Mouse (Mus musculus): ENCODE data around the gene Tgfbr3. TPM values are rescaled to one million over a fixed set of nuclear protein-coding genes. Genes with fewer than 3 reads are reported as not detected.
"Not testable (repeated sequence)": the region's sequence is repeated elsewhere in the genome, so short reads cannot be mapped to it uniquely, and the experiment has no call there.

The Tgfbr3 gene
- total RNA-seq, 2 experiments from 2014 or later = 214 to 231 TPM

DNA sequence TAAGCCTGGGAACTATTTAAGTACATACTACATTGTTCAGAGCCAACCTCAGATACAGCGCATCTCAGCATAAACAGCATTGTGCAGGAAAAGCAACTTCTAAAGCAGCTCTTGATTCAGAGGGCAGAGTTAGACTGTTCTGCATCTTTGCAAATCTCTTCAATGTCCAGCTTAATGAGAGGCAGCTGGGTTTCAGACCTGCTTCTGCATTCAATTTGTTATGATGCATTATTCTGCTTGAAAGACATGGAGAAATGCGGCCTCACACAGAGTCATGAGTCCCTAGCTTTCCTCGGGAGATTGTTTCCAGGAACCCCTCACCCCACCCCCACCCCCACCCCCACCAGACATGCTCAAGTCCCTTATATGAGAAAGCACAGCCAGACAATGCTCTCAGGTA is 41.6 kb downstream of the Tgfbr3 start:
- DNase-seq (ENCODE audit: low spot score in 2 of 2) = no peak

DNA sequence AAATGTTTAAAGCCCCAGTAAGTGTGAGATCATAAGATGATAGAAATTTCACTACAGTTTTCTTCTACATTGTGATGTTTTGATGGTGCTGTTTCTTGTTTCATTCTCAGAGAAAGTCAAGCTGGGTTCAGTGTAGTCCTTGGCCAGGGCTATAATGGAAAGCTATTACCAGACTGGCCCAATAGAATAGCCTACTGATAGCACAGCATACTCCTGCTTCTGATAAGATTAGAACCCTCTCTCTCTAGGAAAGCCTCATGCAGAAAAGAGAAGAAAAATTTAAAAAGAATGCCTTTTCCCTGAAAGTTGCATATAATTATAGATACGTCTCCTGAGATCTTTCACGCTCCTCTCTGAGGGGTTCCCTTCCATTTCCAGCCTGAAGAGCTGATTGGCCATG is 46.0 kb downstream of the Tgfbr3 start:
- DNase-seq (ENCODE audit: low spot score in 2 of 2) = no peak

DNA sequence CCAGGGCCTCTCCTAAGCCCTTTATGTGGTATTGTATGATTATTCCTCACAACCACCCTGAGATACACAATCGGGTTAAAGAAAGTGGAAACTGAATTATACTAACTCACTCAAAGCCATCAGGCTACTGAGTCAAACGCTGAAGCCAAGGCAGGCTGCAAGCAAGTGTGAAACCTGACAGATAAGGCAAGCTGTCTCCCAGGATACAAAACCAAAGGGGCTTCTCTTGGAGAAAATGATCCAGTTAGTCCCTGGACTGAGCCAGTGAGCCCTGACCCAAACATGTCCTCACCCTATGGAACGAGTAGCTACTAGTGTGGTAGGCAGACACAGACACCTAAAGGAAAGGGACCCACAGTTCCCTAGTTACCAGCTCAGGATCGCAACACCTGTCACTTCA is 46.4 kb downstream of the Tgfbr3 start:
- no peak for DNase-seq (ENCODE audit: low spot score in 2 of 2)

DNA sequence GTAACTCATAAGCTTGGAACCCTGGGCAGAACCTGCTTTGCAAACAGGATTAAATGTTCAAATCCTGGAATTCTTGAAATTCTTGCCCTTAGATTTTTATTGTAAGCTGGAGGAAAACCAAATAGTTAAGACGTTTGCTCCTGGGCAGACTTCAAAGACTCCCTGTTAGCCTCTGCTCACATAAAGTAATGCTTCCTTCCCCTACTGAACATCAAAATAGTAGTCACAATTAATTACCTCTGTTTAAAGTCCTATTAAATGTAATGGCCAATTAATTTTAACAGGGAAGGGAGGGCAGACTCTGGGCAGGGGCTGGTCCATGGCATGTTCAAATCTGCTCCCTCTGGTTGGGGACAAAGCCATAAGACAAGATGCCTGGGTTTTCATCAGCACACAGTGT is 49.2 kb downstream of the Tgfbr3 start:
- DNase-seq (ENCODE audit: low spot score in 2 of 2) = no peak

- no peak for DNase-seq (ENCODE audit: low spot score in 2 of 2)
Measured at GRCm38 (mm10) chr5:107237971-107238426, 51.4 kb downstream of the Tgfbr3 start.

GRCm38 (mm10) chr5:107236975-107237374 is 52.5 kb downstream of the Tgfbr3 start:
- DNase-seq (ENCODE audit: low spot score in 2 of 2) = no peak

DNA sequence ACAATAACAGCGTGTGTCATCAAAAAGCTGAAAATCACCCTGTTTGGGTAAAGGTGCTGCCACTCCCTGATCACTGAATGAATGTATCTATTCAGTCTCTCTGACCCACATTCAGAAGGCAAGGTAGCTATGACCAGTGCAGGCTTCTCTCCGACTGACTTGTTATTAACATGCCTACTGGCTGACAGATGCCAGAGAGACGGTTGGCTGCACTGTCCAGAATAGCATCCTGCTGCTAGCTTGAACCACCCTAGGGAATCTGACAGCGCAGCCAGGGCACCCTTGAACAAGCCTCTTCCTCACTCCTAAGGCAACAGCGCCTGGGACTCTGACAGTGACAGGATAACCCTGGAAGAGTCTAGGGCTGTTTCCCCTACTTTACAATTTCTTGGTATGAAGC is 53.4 kb downstream of the Tgfbr3 start:
- no peak for DNase-seq (ENCODE audit: low spot score in 2 of 2)

GRCm38 (mm10) chr5:107233366-107234354 is 55.8 kb downstream of the Tgfbr3 start:
- DNase-seq (ENCODE audit: low spot score in 2 of 2) = peak in 1 of 2 experiments; percentile 43

GRCm38 (mm10) chr5:107230189-107230588 is 59.2 kb downstream of the Tgfbr3 start:
- DNase-seq (ENCODE audit: low spot score in 2 of 2) = no peak

DNA sequence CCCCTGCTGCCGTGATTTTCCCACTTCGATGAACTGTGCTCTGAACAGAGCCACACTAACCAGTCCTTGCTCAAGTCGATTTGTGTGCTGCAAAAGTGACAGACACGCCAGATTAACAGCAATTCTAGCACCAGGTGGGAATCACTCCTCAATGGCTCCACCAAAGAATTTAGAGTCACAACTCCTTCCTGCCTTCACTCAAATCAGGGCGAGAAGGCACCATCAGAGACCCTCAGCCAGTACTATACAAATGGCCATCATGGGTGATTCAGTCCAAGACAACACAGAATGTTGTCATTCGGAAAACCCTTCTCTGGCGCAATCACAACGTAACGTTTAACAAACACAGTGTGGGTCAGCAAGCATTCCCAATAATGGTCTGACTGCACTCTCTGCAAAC is 60.4 kb downstream of the Tgfbr3 start:
- no peak for DNase-seq (ENCODE audit: low spot score in 2 of 2)

DNA sequence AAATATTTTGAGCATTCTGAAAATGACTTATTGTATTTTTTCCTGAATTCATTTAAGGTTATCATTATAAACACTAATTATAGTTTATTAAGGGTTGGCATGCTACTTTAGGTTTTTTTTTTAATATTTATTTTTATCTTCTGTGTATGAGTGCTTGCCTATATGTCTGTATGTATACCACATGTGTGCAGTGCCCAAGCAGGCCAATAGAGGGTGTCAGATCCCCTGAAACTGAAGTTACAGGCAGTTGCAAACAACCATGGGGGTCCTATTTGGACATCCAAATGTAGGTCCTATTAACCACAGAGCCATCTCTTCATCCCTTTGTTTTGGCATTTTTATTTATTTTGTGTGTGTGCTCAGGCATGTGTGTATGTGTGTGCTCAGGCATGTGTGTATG is 61.8 kb downstream of the Tgfbr3 start:
- no peak for DNase-seq (ENCODE audit: low spot score in 2 of 2)

GRCm38 (mm10) chr5:107224820-107225417 is 64.5 kb downstream of the Tgfbr3 start:
- no peak for DNase-seq (ENCODE audit: low spot score in 2 of 2)

GRCm38 (mm10) chr5:107224151-107224550 is 65.3 kb downstream of the Tgfbr3 start:
- DNase-seq (ENCODE audit: low spot score in 2 of 2) = no peak

DNA sequence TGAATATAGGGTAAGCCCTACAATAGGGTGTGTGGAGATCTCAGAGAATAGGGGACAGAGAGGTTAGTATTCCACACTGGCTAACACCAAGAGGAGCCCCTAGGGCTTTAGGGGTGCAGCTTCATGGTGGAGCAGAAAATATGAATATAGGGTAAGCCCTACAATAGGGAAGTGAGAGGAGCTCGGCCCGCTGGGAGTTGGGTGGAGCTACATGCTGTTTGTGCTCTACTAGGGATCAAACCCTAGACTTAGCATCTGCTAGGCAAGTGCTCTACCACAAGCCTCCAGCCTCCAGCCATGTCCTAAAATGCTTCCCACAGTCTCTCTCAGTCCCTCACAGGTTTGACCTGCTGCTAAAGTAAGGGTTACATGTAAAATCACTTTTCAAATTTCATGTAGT is 65.9 kb downstream of the Tgfbr3 start:
- not testable (repeated sequence) for DNase-seq (ENCODE audit: low spot score in 2 of 2)

DNA sequence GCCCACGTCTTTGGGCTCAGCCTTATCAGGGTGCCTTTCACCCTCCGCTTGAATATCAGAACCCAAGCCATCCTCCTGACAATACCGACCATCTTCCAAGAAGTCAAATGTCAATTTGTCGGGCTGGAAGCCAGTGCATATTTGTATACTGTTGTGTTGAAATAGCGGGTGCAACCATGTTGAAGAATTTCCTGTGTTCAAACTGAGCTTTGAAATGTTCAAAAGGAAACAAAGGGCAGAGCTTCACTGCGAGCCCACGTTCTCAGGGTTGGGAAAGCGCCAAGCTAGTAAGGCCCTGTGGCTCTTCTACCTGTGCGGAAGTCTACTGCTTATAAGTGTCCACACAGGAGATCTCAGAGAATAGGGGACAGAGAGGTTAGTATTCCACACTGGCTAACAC is 66.4 kb downstream of the Tgfbr3 start:
- DNase-seq (ENCODE audit: low spot score in 2 of 2) = no peak

DNA sequence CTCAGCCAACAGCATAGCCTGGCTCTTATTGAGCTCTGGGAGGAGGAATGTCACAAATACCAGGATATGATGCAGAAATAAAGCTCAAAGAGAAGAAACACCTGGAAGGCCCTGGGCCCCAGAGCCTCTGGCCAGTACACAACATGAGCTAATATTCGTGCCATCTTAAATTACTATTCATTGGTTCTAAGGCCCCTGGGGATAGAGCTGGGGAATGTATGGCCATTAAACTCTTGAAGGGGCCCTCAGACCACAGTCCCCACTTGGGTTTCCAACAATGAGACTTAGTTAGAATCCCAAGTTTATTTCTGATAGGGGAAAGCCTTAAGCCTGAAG is 66.8 kb downstream of the Tgfbr3 start:
- DNase-seq (ENCODE audit: low spot score in 2 of 2) = no peak

DNA sequence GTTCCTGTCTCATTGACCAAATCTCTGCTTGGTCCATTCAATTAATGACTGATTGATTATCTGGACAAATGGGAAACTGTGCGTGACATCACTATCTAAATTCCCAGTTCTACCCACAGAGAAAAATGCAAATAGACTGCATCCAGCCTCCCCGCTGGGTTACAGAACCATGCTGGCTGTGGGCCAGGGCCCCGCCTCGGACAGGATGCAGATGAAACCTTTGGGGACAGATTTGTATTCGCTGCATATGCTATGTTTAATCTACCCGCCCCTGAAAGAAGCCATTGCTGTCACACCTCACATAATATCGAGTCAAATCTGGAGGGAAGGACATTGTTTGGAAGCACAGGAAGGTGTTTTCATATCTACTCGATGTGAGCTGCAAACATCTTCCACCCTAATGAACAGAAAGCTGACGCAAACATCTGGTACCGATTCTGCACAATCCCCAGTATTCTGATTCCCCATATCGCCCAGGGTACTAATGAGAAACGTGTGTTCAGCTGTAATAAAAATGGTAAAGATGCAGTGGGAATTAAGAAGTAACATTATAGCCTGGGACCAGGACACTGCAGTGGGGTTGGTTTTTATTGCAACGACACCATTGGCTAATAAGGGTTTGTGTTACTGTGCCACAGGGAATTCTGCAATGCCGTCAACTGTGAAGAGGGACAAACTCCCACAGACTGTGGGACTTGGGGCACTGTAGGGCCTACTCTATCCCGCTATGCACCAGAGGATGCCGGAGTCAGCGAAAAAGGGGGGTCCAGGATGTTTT is 67.3 kb downstream of the Tgfbr3 start:
- DNase-seq (ENCODE audit: low spot score in 2 of 2) = peak in 1 of 2 experiments; percentile 36

DNA sequence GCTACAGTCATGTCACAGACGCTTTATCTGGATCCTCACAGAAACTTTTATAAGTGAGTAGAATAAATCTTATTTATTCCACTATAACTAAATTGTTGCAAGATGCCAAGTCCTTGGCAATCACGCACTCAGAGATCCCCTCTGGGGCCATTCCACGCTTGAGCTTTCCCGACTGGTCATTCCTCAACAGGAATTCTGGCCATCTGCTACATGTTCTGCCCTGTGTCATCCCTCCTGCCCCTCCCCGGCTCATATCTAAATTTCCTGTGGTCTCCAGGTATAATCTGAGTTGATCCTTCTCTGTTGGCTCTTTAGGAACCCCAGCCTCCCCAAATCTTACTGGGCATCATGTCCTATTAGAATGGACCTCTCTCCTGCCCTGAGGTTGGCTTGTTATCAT is 68.5 kb downstream of the Tgfbr3 start:
- no peak for DNase-seq (ENCODE audit: low spot score in 2 of 2)

DNA sequence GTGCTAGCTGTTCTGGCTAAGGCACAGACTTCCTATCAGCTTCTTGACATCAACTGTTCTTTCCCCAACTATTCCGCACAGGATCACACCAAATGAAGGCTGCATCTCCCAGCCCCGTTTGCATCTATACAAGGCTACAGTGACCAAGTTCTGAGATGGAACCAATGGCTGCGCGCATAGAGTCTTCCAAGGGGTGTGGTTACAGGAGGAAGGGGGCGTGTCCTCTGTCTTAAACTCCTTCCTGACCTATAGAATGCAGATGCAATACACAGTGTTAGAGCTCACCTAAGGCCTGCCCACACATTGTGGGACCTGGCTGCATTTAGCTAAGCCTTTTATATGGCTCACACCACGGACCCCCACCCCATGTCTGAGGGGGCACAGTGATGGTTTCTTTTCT is 69.5 kb downstream of the Tgfbr3 start:
- DNase-seq (ENCODE audit: low spot score in 2 of 2) = no peak

DNA sequence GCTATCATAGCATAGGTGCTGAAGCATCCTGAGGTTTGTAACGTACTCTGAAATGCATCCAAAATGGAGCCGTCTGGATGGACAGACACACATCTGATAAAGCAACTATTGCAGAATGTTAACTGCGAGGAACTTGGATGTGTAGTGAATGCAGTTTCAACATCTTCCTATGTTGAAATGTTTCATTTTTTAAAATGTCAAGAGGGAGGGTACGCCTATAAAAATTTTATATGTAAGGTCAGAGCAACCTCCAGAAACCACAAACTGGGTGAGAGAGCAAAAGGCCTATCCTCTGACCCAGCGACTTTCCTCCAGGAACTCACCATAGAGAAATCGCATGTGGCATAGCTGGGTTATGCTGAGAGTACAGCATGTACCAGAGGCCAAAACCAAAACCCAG is 70.1 kb downstream of the Tgfbr3 start:
- no peak for DNase-seq (ENCODE audit: low spot score in 2 of 2)

DNA sequence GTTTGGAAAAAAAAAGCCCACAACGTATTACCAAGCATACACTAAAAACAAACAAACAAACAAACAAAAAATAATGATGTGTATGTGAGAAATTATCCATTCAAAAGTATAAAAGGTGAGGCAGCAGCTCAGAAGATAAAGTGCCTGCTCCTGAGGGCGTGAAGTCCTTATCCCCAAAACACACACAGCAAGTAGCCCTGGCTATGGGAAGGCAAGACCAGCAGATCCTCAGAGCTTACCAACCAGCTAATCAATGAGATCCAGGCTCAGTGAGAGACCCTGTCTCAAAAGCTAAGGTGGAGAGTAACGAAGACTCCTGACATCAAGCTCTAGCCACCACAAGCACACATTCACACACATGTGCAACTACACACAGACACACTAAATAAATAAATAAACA is 70.8 kb downstream of the Tgfbr3 start:
- DNase-seq (ENCODE audit: low spot score in 2 of 2) = no peak

- no peak for DNase-seq (ENCODE audit: low spot score in 2 of 2)
Measured at GRCm38 (mm10) chr5:107217139-107217538, 72.3 kb downstream of the Tgfbr3 start.

All from adrenal gland, postnatal 4 days (tissue).